Mouse (Mus musculus) lung, embryonic 14.5 days (tissue): Measurements from ENCODE around the gene Scn1b. TPM values are rescaled to one million over a fixed set of nuclear protein-coding genes. Genes with fewer than 3 reads are reported as not detected.

ENCODE experiments used
- ATAC-seq: fragments of 200-750 bp; cut with Nextera tagmentation; 2 replicates; pipeline ENCODE4 v1.8.0; 2017; ENCODE audit warnings: mild to moderate bottlenecking, moderate TSS enrichment, moderate library complexity; ENCODE audit not compliant: insufficient read depth
- DNase-seq: peaks from one replicate; pipeline ENCODE4 v3.0.0-alpha.2; 2015
- H3K27ac ChIP-seq: fragments of 300-500 bp; sonication (generic); 2 replicates; pipeline ENCODE4 v1.5.1; 2014; ENCODE audit warnings: low read depth, mild to moderate bottlenecking, moderate library complexity
- H3K27me3 ChIP-seq: fragments of 300-500 bp; sonication (generic); 2 replicates; pipeline ENCODE4 v1.6.1; 2014; ENCODE audit warnings: low read length, control low read depth; ENCODE audit not compliant: insufficient read depth
- H3K36me3 ChIP-seq: fragments of 300-500 bp; sonication (generic); 2 replicates; pipeline ENCODE4 v1.6.1; 2014; ENCODE audit warnings: control low read depth; ENCODE audit not compliant: insufficient read depth
- H3K4me1 ChIP-seq: fragments of 300-500 bp; sonication (generic); 2 replicates; pipeline ENCODE4 v1.6.1; 2014; ENCODE audit warnings: antibody characterized with exemption, control low read depth; ENCODE audit not compliant: insufficient read depth
- H3K4me2 ChIP-seq: fragments of 300-500 bp; sonication (generic); 2 replicates; pipeline ENCODE4 v1.6.1; 2014; ENCODE audit warnings: mild to moderate bottlenecking
- H3K4me3 ChIP-seq: fragments of 300-500 bp; sonication (generic); 2 replicates; pipeline ENCODE4 v1.5.1; 2014; ENCODE audit warnings: low read depth, low read length
- H3K9ac ChIP-seq: fragments of 300-500 bp; sonication (generic); 2 replicates; pipeline ENCODE4 v1.6.1; 2014
- H3K9me3 ChIP-seq: fragments of 300-500 bp; sonication (generic); 2 replicates; pipeline ENCODE4 v1.6.1; 2016; ENCODE audit warnings: low read depth, low read length, control low read depth
- CTCF ChIP-seq: IDR thresholded peaks from 2 replicates; pipeline ENCODE4 v1.5.1; 2016; ENCODE audit warnings: antibody characterized with exemption, low read depth
- WGBS: fragments of 180-500 bp; shearing (Covaris S2); extraction: QIAGEN DNeasy Blood & Tissue Kit; methylation state at CpG from one replicate; pipeline ENCODE4 v1.1.7; 2014; 5-methylcytosine and 5-hydroxymethylcytosine counted together
- polyA plus RNA-seq: library from polyadenylated mRNA; unstranded; fragments of >200 nt; fragmentation: Nextera tagmentation; extraction: Ambion mirVana; gene quantifications from 2 replicates; pipeline ENCODE4 v1.2.1, GENCODE M21; 2014

Gene Scn1b
- polyA plus RNA-seq, 1 experiment from 2014 or later: 1.3 TPM

DNA sequence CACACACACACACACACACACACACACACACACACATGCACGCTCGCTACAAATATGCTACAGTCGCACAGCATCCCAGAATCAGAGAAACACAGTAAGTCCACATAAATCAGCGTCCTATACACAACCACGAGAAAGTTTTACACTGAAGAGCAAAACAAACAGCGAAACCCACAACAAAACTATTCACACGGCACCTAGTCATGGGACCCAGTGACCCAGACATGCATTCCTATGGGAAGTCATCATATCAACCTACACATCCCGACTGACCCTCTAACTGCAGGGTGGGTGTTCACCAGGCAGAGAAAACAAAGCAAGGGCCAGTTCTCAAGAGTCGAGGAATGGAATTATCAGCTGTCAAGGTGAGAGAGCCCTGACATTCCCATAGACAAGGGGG is 22.5 kb upstream of the Scn1b start:
- H3K4me1 ChIP-seq: peaks cover 42% of the 10 kb centered on the region
- no peaks in the 10 kb centered on the region for H3K9me3 ChIP-seq
- WGBS: 24% methylated on average over 9 of the region's 9 CpGs
- H3K36me3 ChIP-seq: peaks cover 18% of the 10 kb centered on the region; the same call in 1 of the 2 replicates
- H3K4me3 ChIP-seq: peak overlapping the region; percentile 89
- H3K27me3 ChIP-seq: no peaks in the 10 kb centered on the region
- no peak for ATAC-seq
- TF ChIP-seq CTCF: no peak
- peak overlapping the region; percentile 95 for H3K27ac ChIP-seq
- peak; percentile 13 for DNase-seq
- H3K4me2 ChIP-seq: peak overlapping the region; percentile 77
- H3K9ac ChIP-seq: peak overlapping the region; percentile 95

DNA sequence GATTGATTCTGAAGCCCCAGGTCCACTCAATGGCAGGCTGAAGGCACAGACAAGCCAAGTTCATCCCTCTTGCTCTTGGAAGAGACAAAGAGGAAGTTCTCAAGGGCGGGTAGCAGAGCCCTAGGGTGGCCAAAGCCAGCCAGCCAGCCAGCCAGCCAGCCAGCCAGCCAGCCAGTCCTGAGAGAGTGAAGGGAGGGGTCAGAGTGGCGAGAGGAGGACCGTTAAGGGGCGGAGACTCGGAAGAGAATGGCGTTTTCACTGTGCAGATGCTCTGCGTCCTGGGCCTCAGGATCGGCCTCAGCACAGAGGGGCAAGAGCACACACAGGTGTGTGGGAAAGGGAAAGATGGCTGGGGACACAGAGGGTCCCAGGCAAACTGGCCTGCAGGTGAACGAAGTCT is 22.0 kb upstream of the Scn1b start:
- H3K4me1 ChIP-seq: peaks cover 42% of the 10 kb centered on the region
- ATAC-seq (no peak), DNase-seq (peak; percentile 74)
- TF ChIP-seq CTCF: no peak
- peaks cover 20% of the 10 kb centered on the region; the same call in 1 of the 2 replicates for H3K36me3 ChIP-seq
- WGBS: 4% methylated on average over 9 of the region's 9 CpGs
- peak overlapping the region; percentile 95 for H3K9ac ChIP-seq
- peak overlapping the region; percentile 89 for H3K4me3 ChIP-seq
- H3K27me3 ChIP-seq: no peaks in the 10 kb centered on the region
- H3K27ac ChIP-seq: peak overlapping the region; percentile 3; the same call in 1 of the 2 replicates
- H3K4me2 ChIP-seq: peak overlapping the region; percentile 77
- H3K9me3 ChIP-seq: no peaks in the 10 kb centered on the region

GRCm38 (mm10) chr7:31148086-31148485 is 21.3 kb upstream of the Scn1b start:
- no peaks in the 10 kb centered on the region for H3K27me3 ChIP-seq
- peak overlapping the region; percentile 89; the same call in 1 of the 2 replicates for H3K4me3 ChIP-seq
- H3K4me2 ChIP-seq: peak overlapping the region; percentile 77
- ATAC-seq (no peak), DNase-seq (no peak)
- 59% methylated on average over 3 of the region's 3 CpGs for WGBS
- H3K4me1 ChIP-seq: peaks cover 42% of the 10 kb centered on the region
- no peak for TF ChIP-seq CTCF
- H3K36me3 ChIP-seq: peaks cover 26% of the 10 kb centered on the region
- no peaks in the 10 kb centered on the region for H3K9me3 ChIP-seq
- H3K27ac ChIP-seq: peak overlapping the region; percentile 3; the same call in 1 of the 2 replicates
- H3K9ac ChIP-seq: peak overlapping the region; percentile 95; the same call in 1 of the 2 replicates

GRCm38 (mm10) chr7:31145596-31146160 is 18.9 kb upstream of the Scn1b start:
- Histone ChIP-seq H3K4me3 (no peak overlapping the region), H3K27me3 (no peaks in the 10 kb centered on the region), H3K9ac (no peak overlapping the region), H3K27ac (peak overlapping the region; percentile 42; the same call in 1 of the 2 replicates), H3K4me2 (no peak overlapping the region; the same call in 1 of the 2 replicates), H3K4me1 (peaks cover 32% of the 10 kb centered on the region), H3K36me3 (peaks cover 50% of the 10 kb centered on the region), H3K9me3 (no peaks in the 10 kb centered on the region)
- no peak for ATAC-seq
- TF ChIP-seq CTCF: no peak
- peak; percentile 49 for DNase-seq
- 12% methylated on average over 12 of the region's 12 CpGs for WGBS

GRCm38 (mm10) chr7:31144886-31145285 is 18.1 kb upstream of the Scn1b start:
- Histone ChIP-seq H3K27ac (no peak overlapping the region), H3K27me3 (no peaks in the 10 kb centered on the region), H3K4me3 (no peak overlapping the region), H3K9ac (no peak overlapping the region), H3K4me1 (peaks cover 32% of the 10 kb centered on the region), H3K36me3 (peaks cover 58% of the 10 kb centered on the region), H3K4me2 (no peak overlapping the region), H3K9me3 (no peaks in the 10 kb centered on the region)
- 95% methylated on average over 16 of the region's 16 CpGs for WGBS
- TF ChIP-seq CTCF: peak; percentile 25; the same call in 1 of the 2 replicates
- ATAC-seq: no peak
- no peak for DNase-seq

DNA sequence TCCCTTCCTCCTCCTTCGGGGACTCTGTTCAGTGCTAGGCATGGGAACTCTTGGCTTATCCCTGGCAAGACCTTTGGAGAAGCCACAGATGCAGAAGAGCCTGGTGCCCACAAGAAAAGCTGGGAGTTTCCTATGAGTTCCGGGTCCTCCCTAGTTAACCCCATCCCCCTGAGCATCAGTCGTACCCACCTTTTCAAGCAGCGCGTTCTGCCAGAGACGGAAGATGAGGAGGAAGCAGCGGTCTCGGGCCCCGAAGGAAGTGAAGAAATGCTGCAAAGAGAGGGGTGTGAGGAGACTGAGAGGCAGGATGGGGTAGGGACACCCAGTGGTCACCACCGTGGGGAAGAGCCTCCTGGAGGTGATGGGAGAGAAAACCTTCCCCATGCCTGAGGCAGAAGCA is 14.1 kb upstream of the Scn1b start:
- Histone ChIP-seq H3K4me2 (no peak overlapping the region), H3K36me3 (peaks cover 84% of the 10 kb centered on the region), H3K4me3 (no peak overlapping the region), H3K9me3 (no peaks in the 10 kb centered on the region), H3K4me1 (peaks cover 5% of the 10 kb centered on the region; the same call in 1 of the 2 replicates), H3K9ac (no peak overlapping the region), H3K27me3 (no peaks in the 10 kb centered on the region), H3K27ac (no peak overlapping the region)
- WGBS: 81% methylated on average over 10 of the region's 10 CpGs
- no peak for TF ChIP-seq CTCF
- DNase-seq (no peak), ATAC-seq (no peak)

GRCm38 (mm10) chr7:31140302-31140701 is 13.5 kb upstream of the Scn1b start:
- no peak for TF ChIP-seq CTCF
- Histone ChIP-seq H3K9ac (no peak overlapping the region), H3K27me3 (no peaks in the 10 kb centered on the region), H3K36me3 (peaks cover 91% of the 10 kb centered on the region), H3K27ac (no peak overlapping the region), H3K9me3 (no peaks in the 10 kb centered on the region), H3K4me2 (no peak overlapping the region), H3K4me1 (no peaks in the 10 kb centered on the region), H3K4me3 (no peak overlapping the region)
- no peak for ATAC-seq
- WGBS: 72% methylated on average over 4 of the region's 4 CpGs
- no peak for DNase-seq
